Mouse (Mus musculus) megakaryocyte, embryonic 14.5 days (primary cell): ENCODE data around the gene Ltv1. TPM values are rescaled to one million over a fixed set of nuclear protein-coding genes. Genes with fewer than 3 reads are reported as not detected.

ENCODE experiments used
- H3K27me3 ChIP-seq: replicated peaks from 2 replicates; pipeline ENCODE3; 2012; ENCODE audit warnings: inconsistent platforms
- H3K36me3 ChIP-seq: replicated peaks from 2 replicates; pipeline ENCODE3; 2012; ENCODE audit warnings: low read length, inconsistent platforms, mixed read lengths
- H3K4me1 ChIP-seq: 2 replicates; pipeline ENCODE4 v1.6.1; 2012; ENCODE audit warnings: inconsistent platforms
- H3K4me3 ChIP-seq: replicated peaks from 2 replicates; pipeline ENCODE3; 2012; ENCODE audit warnings: moderate library complexity, mild to moderate bottlenecking, inconsistent platforms
- H3K9me3 ChIP-seq: 2 replicates; pipeline ENCODE4 v1.6.1; 2012; ENCODE audit warnings: inconsistent platforms
- FLI1 ChIP-seq: IDR thresholded peaks from 2 replicates; pipeline ENCODE4 v1.6.1; 2012; ENCODE audit warnings: low read length, inconsistent platforms, mixed read lengths
- GATA1 ChIP-seq: IDR thresholded peaks from 3 replicates; pipeline ENCODE4 v1.6.1; 2012; ENCODE audit warnings: mixed read lengths, low read length, inconsistent platforms, borderline replicate concordance
- polyA plus RNA-seq: library from polyadenylated mRNA; stranded (reverse); fragments of >175 nt; gene quantifications from 2 replicates; pipeline ENCODE4 v1.2.3, GENCODE M21; 2012; ENCODE audit warnings: low replicate concordance; ENCODE audit not compliant: insufficient read depth

The Ltv1 gene
- polyA plus RNA-seq, 1 experiment, result 18.6 TPM

- Histone ChIP-seq H3K4me3 (no peak overlapping the region), H3K4me1 (peaks cover 34% of the 10 kb centered on the region), H3K9me3 (no peaks in the 10 kb centered on the region), H3K27me3 (no peaks in the 10 kb centered on the region), H3K36me3 (peaks cover 8% of the 10 kb centered on the region)
- TF ChIP-seq GATA1 (no peak), FLI1 (no peak)
These were observed 29.2 kb upstream of the Ltv1 start for GRCm38 (mm10) chr10:13222135-13222534.

- Histone ChIP-seq H3K4me1 (peaks cover 19% of the 10 kb centered on the region), H3K36me3 (peaks cover 8% of the 10 kb centered on the region), H3K4me3 (no peak overlapping the region), H3K27me3 (peaks cover 2% of the 10 kb centered on the region), H3K9me3 (no peaks in the 10 kb centered on the region)
- TF ChIP-seq GATA1, result no peak
- no peak for TF ChIP-seq FLI1
These were observed 27.1 kb upstream of the Ltv1 start for GRCm38 (mm10) chr10:13220061-13220460.

GRCm38 (mm10) chr10:13213956-13214355 lies 21.0 kb upstream of the Ltv1 start:
- H3K4me1 ChIP-seq, result peaks cover 19% of the 10 kb centered on the region
- no peaks in the 10 kb centered on the region for H3K9me3 ChIP-seq
- peaks cover 5% of the 10 kb centered on the region for H3K27me3 ChIP-seq
- H3K36me3 ChIP-seq, result peaks cover 4% of the 10 kb centered on the region
- no peak overlapping the region for H3K4me3 ChIP-seq
- TF ChIP-seq GATA1 (no peak), FLI1 (no peak)

DNA sequence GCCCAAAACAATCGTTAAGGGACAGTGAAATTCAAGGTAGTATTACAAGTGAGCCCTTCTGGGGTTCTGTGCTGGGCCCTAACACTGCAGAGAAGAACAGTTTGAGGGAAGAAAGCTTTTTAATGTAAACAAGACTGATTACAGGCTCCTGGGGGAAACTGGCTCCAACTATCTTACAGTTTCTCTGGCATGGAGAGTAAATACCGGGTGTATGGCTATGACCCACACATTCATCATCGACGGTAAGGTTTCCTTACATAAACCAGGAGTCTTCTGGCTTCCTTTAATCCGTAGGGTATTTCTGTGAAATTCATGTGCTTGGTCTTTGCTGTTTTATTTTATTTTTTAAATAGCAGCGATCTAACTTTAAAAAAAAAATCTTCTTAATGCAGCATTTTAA lies 19.9 kb upstream of the Ltv1 start:
- Histone ChIP-seq H3K4me1 (peaks cover 19% of the 10 kb centered on the region), H3K36me3 (peaks cover 4% of the 10 kb centered on the region), H3K4me3 (no peak overlapping the region), H3K9me3 (no peaks in the 10 kb centered on the region), H3K27me3 (peaks cover 5% of the 10 kb centered on the region)
- no peak for TF ChIP-seq GATA1
- no peak for TF ChIP-seq FLI1

- TF ChIP-seq FLI1, result no peak
- no peak for TF ChIP-seq GATA1
- H3K4me1 ChIP-seq, result peaks cover 19% of the 10 kb centered on the region
These were observed 19.4 kb upstream of the Ltv1 start for GRCm38 (mm10) chr10:13212326-13212725.

DNA sequence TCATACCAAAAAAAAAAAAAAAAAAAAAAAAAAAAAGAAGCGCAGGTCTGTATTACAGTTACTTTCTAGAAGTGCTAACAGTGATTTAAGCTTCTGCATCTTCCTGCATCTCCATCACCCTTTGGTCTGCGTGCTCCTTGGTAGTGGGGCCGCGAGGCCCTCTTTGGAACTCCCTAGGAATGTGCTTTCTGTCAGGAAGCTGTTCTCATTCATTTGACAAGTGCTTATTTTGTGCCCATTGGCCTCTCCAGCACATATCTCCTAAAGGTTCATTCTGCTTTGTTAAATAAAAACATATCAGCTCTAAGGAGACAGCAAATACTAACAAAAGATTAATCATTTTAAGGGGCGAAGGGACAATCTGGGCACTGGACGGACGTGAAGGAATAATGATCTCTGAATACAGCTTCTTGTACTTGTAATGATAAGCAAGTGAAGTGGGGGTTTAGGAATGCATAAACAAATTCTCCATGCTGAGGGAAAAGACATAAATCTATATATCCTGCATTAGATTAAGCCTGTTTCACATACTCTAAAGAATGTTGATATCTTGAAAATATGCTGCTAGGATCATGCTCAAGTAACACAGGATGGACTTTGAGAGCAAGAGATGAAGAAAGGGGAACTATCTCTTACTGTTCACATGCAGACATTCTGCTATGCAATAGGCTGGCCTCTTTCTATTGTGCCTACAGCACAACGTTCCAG lies 17.1 kb upstream of the Ltv1 start:
- Histone ChIP-seq H3K4me1 (peaks cover 14% of the 10 kb centered on the region), H3K9me3 (no peaks in the 10 kb centered on the region), H3K36me3 (peaks cover 4% of the 10 kb centered on the region), H3K27me3 (peaks cover 3% of the 10 kb centered on the region), H3K4me3 (no peak overlapping the region)
- no peak for TF ChIP-seq GATA1
- no peak for TF ChIP-seq FLI1

More at GRCm38 (mm10) chr10:13212326-13212725, 19.4 kb upstream of the Ltv1 start:
- H3K36me3 ChIP-seq, result peaks cover 4% of the 10 kb centered on the region
- no peak overlapping the region for H3K4me3 ChIP-seq
- no peaks in the 10 kb centered on the region for H3K9me3 ChIP-seq
- H3K27me3 ChIP-seq, result peaks cover 5% of the 10 kb centered on the region

DNA sequence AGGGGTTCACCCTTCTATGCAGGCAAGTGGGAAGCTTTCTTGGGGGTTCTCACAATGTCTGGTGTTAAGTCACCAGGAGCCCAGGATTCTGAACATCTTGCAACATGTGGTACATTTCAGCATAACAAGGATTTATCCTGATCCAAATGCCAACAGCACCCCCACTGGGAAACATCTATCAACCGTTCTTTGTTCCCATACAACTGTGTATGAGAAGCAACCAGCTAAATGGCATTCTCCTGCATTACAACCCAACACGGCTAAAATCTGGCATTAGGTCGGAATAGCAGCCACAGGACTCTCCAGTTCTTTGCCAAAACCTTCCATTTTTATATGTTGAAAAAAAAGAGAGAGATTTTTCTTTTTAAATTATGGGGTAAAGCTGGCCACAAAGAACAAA lies 16.5 kb upstream of the Ltv1 start:
- TF ChIP-seq FLI1 (no peak), GATA1 (no peak)

GRCm38 (mm10) chr10:13209061-13209460 lies 16.1 kb upstream of the Ltv1 start:
- peaks cover 3% of the 10 kb centered on the region for H3K27me3 ChIP-seq
- TF ChIP-seq GATA1 (no peak), FLI1 (no peak)
- H3K4me1 ChIP-seq, result peaks cover 14% of the 10 kb centered on the region
- H3K36me3 ChIP-seq, result peaks cover 3% of the 10 kb centered on the region
- no peak overlapping the region for H3K4me3 ChIP-seq
- no peaks in the 10 kb centered on the region for H3K9me3 ChIP-seq

More for the DNA sequence above, 16.5 kb upstream of the Ltv1 start:
- H3K27me3 ChIP-seq, result peaks cover 3% of the 10 kb centered on the region
- peaks cover 4% of the 10 kb centered on the region for H3K36me3 ChIP-seq
- H3K9me3 ChIP-seq, result no peaks in the 10 kb centered on the region
- peaks cover 14% of the 10 kb centered on the region for H3K4me1 ChIP-seq
- no peak overlapping the region for H3K4me3 ChIP-seq

GRCm38 (mm10) chr10:13201741-13202293 lies 8.8 kb upstream of the Ltv1 start:
- TF ChIP-seq FLI1 (no peak), GATA1 (no peak)
- H3K9me3 ChIP-seq, result peaks cover 16% of the 10 kb centered on the region
- H3K4me1 ChIP-seq, result peaks cover 12% of the 10 kb centered on the region
- H3K4me3 ChIP-seq, result no peak overlapping the region
- H3K36me3 ChIP-seq, result peaks cover 8% of the 10 kb centered on the region
- no peaks in the 10 kb centered on the region for H3K27me3 ChIP-seq

DNA sequence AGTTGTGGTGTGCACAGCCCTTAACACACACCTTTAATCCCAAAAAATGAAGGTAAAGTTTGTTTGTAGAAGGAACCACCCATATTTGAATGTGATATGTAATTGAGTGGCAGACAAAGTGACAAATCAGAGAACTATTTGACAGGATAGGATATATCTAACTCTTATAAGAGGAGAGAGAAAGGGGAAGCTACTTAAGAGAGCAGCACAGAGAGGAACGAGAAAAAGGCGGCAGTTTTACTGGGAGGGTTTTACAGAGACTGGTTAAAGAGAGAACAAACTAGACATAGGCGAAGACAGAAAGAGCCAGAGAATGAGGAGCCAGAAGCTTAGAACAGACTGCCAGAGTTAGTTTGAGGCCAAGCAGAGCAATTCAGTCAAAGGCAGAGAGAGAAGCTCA lies 7.9 kb upstream of the Ltv1 start:
- Histone ChIP-seq H3K4me3 (no peak overlapping the region), H3K4me1 (peaks cover 12% of the 10 kb centered on the region), H3K27me3 (no peaks in the 10 kb centered on the region), H3K9me3 (peaks cover 16% of the 10 kb centered on the region), H3K36me3 (peaks cover 8% of the 10 kb centered on the region)
- TF ChIP-seq GATA1 (no peak), FLI1 (no peak)
